Mouse (Mus musculus): ENCODE measurements around the gene Tlr5.

- no peak for TF ChIP-seq POLR2A (IDR thresholded peaks at IDR 0.05; ENCODE audit: low read depth, low read length)
- TF ChIP-seq CTCF (IDR thresholded peaks at IDR 0.05; ENCODE audit: borderline replicate concordance, insufficient read depth, low read length): no peak
These were observed 31.7 kb downstream of the Tlr5 start for GRCm38 (mm10) chr1:182986243-182986642.
